Mouse (Mus musculus) 3134 (cell line): ENCODE measurements around the gene Kalrn.

Experiments used
- DNase-seq: peaks from one replicate; pipeline ENCODE4 v3.0.0-alpha.2; 2011; ENCODE audit warnings: low spot score; ENCODE audit not compliant: insufficient read length; ENCODE audit errors: extremely low read depth

Gene Kalrn

GRCm38 (mm10) chr16:33950830-33951229, 622.5 kb downstream of the Kalrn start:
- peak; percentile 66 for DNase-seq

GRCm38 (mm10) chr16:33950386-33950785, 622.9 kb downstream of the Kalrn start:
- DNase-seq = no peak

DNA sequence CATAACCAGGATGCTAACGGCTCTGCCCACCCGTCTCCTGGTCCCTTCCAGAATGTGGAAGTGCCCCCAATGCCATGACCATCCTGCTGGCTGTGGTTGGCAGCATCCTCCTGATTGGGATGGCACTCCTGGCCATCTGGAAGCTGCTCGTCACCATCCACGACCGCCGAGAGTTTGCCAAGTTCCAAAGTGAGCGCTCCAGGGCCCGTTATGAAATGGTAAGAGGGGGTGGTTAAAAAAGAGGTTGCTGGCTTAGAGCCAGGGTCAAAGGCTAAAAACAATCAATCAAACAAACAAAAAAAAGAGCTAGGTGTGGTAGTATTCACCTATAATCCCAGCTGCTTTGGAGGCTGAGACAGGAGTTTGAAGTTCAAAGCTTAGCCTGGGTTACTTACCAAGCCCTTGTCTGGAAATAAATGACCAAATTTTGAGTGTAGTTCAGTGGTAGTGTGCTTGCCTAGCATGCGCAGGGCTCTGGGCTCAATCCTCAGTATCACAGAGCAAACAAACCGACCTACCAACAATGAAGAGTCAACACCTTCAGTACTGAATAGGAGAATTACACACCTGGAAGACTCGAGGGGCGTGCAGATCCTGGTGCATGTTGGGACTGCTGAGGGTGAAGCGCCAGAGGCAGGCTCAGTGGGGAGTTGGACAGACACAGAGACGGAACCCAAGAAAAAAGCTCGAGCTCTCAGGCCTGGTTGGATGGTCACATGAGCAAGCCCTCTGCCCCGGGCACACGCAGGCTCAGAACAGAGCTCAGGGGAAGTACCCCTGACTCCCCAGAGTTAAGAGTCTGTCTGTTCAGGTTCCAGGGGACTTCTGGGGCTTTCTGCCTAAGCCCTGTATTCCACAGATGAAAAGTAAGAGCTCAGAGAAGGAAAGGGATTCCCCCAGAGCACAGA, 625.4 kb downstream of the Kalrn start:
- DNase-seq = no peak

DNA sequence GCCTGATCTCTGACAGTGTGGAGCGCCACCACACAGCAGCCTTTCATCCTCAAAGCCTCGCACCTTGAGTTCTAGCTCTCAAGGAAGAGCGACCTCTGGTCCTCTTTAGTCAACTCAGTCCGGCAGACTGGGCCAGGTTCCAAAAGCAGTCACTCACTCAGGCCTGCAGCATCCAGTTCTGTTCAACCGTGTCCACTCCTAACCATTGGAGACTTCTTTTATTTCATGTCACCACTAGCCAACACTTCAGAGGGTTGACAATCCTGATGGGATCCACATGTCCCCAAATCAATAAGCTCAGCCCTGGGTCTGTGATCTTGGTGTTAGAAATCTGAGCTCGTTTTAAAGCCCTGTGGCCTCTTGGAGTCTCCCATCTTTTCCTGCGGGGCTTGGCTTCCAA, 627.3 kb downstream of the Kalrn start:
- no peak for DNase-seq

GRCm38 (mm10) chr16:33944772-33945171, 628.6 kb downstream of the Kalrn start:
- no peak for DNase-seq

- DNase-seq = no peak
Measured at GRCm38 (mm10) chr16:33944126-33944525, 629.2 kb downstream of the Kalrn start.

- no peak for DNase-seq
Measured at GRCm38 (mm10) chr16:33943388-33943787, 629.9 kb downstream of the Kalrn start.

DNA sequence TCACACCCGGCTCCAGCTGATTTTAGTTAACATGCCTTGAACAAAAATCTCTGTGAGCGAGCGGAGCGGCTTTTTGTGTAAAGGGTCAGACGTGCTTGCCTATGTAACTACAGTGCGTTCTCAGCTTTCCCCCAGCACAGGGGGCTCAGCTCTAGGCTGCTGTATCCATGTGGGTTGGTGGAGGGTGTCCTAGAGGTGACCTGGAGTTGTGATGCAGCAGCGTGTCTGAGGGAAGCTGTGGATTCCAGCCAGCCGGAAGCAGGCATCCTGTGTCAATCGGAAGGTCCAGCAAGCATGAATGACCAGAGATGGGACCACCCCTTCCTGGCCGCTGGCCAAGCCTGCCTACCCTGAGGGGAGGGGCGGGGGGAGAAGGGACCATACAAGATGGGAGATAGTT, 631.0 kb downstream of the Kalrn start:
- DNase-seq = no peak

DNA sequence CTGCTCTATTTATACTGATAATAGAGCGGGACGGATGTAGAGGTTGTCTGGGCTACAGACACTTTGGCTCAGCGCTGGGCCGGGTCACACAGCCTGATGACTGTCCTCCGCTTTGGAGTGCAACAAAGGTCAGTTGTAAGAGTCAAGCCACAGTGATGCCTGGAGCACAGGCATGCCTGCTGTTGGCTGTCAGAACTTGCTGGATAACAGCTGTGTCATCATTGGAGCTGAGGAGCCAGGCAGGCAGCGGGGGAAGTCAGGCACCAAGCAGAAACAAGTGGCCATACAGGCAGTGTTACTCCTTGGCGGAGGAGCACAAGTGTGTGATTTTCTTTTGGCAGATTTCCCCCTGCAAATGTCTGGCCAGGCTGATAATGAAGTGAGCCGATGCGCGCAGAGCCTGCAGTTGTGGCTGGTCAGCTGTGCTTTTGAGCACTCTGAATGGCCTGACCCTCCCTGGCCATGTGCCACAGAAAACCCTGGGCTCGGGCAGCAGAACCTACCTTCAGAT, 632.0 kb downstream of the Kalrn start:
- DNase-seq = no peak

DNA sequence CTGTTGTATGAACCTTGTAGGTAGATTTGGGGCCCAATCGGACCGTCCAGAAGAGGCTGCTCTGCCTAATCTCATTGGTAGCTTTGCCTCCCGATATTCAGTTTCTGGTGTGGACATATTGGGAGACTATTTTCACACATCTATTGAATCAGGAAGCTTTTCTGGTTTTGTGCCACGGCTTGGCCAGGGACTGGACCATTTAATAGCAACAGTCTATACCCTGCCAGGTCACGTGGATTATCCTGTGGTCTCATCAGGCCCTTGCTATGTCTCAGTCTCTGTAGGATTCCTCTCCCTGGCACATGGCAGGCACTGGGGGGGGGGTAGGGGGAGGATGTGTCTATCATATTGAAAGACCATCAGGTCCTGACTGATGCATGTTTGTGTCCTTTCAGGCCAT, 633.2 kb downstream of the Kalrn start:
- no peak for DNase-seq

DNA sequence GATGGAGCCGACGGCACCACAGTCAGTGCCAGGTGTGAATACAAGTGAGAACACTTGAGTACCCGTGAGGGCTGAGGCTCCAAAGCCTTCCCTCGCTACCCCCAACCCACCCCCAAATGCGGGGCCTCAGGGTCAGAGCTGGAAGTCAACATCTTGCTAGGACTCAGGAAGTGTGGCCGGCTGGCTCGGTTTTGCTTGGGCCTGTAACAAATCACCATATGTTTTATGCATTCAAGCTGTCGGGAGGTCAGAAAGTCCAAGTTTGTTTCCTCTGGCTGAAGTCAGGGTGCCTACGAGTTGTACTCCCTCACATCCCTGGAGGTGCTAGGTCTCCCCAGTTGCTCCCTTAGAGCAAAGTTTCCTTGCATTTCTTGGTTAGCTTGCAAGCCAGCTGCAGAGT, 633.7 kb downstream of the Kalrn start:
- DNase-seq = no peak

DNA sequence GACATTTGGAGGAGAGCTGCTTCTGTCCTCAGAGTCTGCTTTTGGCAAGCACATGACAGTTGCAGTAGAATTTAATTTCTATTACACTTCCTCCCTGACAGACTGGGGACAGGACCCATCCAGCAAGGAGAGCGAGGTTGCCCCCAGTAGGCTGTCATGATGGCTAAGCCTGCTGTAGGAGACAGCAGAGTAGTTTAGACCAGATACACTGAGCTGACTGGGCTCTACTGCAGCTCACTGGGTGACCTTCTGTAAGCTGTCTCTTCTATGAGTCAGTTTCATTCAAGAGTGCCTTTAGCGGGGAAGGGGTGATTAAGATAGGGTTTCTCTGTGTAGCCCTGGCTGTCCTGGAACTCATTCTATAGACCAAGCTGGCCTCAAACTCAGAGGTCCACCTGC, 634.2 kb downstream of the Kalrn start:
- no peak for DNase-seq

DNA sequence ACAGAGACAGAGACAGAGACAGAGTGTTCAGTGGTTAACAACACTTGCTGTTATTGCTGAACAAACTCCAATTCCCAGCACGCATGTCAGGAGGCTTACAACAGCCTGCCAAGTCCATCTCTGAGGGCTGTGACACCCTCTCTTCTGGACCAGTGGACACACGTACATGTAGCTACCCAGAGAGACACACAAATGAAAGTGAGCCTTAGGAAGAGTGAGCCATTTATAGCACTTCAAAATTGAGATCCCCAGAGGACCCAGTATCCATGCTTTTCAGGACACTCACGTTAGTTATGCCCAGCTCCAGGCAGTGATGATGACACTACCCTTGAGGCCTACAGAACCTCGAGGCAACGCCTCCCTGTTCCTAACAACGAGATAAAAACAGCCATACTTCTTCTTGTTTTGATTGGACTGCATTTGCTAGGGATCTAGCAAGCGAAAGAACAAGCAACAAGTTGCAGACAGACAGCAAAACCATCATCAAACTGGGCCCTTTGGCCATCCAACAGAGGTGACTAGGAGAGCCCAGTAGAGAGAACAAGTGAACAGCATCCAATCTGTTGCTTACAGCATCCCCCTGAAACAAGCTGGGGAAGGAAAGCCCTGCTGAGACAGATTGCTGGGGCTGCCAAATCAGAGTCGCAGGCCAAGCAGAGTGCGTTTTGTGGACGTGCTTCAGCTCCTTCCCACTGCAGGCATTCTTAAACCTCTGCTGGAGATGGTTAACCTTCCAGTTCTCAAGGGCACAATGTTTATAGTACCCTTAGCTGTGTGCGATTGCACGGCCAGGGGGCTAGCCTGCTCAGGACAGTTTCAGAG, 634.8 kb downstream of the Kalrn start:
- no peak for DNase-seq

- peak; percentile 89 for DNase-seq
Measured at GRCm38 (mm10) chr16:33937567-33937966, 635.8 kb downstream of the Kalrn start.

GRCm38 (mm10) chr16:33936885-33937284, 636.4 kb downstream of the Kalrn start:
- no peak for DNase-seq

DNA sequence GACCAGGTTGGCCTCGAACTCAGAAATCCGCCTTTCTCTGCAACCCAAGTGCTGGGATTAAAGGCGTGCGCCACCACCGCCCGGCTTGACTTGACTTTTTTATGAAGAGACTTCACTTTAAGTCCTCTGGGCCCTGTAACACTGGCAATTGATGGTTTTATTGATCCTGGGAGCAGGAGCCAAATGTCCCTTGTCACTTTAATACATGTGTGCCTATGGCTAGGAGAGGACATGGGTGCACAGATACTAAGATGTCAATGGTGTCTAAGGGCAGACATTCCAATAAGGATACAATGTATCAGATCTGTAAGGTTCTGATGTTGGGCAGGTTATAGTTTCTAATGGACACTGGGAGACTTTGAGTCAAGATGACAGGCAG, 637.9 kb downstream of the Kalrn start:
- no peak for DNase-seq

DNA sequence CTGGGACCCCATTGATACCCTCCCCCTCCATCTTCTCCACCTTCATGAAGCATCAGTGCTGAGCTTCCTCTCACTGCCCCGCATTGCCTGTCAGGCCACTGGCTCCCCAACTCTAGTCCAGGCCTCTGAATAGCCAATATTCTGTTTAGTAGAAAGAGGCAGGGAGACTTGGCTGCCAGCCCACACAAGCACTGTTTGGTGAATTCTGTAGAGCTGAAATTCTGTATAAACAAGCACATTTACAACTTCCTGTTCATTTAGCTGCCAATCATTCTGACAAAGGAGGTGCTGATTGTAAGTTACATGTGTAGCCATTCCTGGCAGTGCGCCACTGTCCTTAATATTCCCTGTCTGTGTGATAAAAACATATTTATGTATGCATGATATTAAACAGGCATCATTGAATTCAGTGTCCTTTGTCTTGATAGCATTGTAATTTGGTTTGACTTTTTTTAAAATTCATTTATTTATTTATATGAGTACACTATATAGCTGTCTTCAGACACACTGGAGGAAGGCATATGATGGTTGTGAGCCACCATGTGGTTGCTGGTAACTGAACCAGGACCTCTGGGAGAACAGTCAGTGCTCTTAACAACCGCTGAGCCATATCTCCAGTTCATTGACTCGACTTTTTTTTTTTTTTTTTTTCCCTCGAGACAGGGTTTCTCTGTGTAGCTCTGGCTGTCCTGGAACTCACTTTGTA, 638.5 kb downstream of the Kalrn start:
- DNase-seq = no peak

DNA sequence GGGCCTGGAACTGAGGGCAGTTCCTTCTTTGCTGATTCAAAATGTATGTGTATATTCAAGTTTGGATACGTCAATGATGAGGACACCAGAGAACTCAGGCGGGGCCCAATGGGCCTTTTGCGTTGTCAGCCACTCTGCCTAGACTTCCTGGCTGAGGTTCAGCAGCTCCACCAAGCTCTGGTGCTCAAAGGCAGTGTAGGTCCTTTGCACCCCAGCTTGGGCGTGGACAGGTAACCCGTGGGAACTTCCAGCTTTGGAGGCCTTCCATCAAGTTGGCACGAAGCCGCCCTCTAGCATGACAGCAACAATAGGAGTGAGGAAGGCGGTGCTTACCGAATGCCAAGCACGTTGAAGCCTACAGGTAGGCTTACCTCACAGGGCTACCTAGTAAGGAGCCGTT, 639.9 kb downstream of the Kalrn start:
- no peak for DNase-seq

- no peak for DNase-seq
Measured at GRCm38 (mm10) chr16:33932126-33932525, 641.2 kb downstream of the Kalrn start.

DNA sequence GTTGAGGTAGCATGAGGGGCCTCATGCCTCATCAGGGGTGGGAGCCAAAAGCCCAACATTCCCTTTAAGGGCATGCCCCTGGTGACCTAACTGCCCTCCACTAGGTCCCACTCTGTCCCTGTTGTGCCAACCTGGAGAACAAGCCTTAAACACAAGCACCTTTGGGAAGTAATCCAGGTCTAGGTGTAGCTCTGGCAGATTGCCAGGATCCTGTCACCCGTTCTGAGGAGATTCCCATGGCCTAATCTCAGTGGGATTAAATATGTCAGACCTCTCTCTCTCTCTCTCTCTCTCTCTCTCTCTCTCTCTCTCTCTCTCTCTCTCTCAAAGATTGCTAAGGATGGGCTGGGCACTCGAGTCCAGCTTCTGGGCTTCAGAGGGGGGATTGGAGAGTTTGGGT, 641.6 kb downstream of the Kalrn start:
- no peak for DNase-seq

GRCm38 (mm10) chr16:33930785-33931184, 642.5 kb downstream of the Kalrn start:
- DNase-seq = no peak
